Mouse (Mus musculus) regulatory T cell (primary cell): ENCODE measurements around the gene Akt3.

Experiments used
- in situ Hi-C: fragments of 300-600 bp; cut with MboI, MseI; formaldehyde crosslinking; loops from one replicate; pipeline ENCODE4 v1.15.1; 2025; ENCODE audit warnings: high pct_unique_total_duplicates

Gene Akt3

DNA sequence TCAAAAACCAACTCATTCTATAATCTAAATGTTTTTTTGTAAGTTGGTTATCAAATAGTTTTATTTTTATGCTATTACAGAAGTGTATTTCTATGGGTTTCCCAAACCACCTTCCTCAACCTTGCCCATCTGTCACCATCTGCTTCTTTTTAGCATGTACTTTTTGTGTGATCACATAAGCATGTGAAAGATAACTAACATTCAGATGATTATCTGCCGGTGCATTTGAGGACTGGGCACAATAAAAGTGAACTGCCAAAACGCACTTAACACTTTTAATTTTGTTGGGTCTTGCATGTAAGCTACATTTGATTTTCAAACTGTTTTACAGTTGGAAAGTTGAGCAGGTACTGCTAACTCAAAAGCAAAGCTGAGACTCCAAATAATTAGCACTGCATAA, 203.1 kb downstream of the Akt3 start:
- in situ Hi-C loops: no loop called here

DNA sequence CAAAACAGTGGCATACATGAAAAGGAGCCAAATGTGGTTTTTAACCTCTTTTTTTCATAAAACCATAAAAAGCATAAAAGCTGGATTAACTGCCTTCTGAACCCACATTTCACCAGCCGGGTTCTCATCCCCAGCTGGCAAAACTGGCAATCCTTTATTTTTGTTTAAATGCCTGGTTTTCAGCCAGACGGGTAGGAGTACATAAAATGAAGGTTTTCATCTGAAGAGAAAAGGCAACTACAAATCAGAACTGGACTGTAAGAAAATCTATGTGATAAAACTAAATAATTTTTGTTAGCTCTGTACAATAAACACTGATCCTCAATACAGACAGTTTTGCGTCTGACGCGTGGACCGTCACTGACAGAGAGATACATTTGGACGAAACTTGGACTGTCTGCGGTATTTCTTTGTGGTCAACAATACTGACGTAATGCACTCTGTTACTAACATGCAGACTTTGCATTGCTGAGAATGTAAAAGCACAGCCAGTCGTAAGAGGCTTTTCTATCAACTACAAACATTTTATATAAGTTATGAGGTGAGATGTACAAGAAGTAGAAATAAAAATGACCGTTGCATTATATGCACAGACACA, 206.5 kb downstream of the Akt3 start:
- in situ Hi-C loops: no loop called here

DNA sequence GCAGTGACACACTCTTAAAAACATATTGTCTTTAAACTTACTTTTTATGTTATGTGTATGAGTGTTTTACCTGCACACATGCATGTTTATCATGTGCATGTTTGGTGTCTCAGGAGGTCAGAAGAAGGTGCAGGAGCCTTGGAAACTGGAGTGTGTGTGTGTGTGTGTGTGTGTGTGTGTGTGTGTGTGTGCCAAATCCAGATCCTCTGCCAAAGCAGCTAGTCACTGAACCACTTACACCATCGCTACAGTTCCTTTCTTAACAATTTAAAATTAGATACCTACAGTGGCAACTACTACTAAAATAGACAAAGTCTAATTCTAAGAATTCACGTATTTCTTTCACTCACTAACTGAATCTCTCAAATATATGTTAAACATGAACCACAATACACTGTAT, 209.2 kb downstream of the Akt3 start:
- in situ Hi-C loops: no loop called here

DNA sequence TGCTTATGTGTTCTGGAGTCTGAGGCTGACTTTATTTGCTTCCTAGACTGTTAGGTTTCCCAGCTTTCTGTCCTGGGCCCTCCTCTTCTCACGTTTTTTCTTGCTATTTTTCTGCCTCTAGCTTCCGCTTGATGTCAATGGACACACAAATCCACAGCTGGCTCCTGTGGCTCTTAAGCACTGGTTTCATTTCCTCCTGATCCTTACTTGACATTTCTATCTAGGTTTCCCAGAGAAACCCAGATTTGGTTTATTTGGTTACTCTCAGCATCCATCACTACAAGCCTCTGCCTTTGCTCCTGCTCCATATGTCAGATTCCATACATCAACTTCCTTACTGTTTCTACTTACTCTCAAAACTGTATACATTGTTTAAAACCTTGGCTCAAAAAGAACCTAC, 211.0 kb downstream of the Akt3 start:
- in situ Hi-C loops: no loop called here

DNA sequence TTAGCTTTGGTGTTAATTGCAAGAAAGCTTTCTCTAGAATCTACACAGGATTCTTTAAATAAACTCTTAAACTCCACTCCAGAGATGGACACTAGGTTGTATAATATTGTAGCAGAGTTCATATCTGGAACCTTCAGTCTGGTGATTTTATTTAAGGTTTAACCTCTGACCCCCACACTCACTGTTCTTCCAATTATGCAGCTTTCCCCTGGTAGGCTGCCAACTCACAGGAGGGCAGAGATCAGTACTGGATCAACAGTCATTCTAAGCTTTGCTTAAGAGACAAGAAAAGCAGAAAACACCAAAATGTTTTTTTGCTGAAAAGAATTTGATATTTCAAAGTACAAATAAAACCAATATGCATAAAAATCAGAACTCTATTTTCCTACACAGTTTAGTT, 212.1 kb downstream of the Akt3 start:
- in situ Hi-C loops: no loop called here

DNA sequence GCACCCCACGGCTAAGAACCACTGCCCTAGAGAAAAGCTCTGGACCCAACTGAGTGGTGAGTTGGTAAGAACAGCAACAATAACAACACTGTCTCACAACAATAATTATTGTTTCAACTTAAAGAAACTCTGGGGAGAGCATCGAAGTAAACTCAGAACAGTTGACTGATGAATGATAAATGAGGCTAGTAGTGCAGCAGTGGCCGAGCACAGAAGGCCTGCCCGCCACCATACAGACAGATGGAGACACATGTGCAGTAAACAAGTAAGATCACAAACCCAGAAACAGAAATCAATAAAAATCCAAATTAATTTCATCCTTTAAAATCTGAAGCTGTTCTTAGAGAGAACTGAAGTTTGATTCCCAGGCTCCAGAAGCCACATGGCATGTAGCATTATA, 217.9 kb downstream of the Akt3 start:
- in situ Hi-C loops: no loop called here

DNA sequence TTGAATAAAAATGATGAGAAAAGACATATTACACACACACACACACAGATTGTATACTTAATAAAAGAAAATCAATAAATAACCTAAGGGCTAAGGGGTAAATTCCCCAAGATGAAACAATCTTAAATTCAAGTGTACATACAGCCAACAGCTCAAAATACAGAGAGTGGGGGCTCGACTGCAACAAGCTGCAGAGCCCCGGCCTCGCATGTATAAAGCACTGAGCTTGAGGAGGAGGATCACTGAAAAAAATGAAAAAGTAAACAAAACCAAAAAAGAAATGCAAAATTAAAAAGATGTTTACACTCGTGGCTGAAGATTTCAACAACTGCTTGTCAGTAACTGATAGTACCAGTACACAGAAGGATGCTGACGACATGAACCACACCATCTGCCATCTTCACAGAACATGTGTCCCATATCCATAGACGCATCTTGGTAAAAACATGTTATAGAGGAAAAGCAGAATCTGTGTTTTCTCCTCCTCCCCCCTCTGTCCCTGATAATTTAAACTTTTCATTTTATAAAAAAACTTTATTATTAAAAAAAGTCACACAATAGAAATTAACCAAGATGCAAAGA, 218.8 kb downstream of the Akt3 start:
- in situ Hi-C loops: no loop called here

DNA sequence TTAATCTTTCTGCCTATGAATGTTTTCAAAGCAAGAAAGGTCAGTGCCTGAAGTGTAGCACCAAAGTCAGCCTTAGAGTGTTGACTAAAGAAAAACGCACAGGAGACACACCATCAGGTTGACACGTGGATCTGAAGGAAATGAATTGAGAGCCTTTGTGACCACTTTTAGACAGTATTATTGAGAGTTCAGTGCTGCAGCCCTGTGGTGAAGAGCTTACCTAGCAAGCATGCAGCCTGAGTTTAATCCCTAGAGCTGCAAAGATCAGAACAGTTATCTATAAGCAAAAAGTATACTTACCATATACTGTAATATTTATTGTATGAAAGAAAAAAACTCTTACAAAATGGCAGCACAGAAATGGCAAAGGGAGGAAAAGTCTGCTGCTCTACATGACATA, 219.6 kb downstream of the Akt3 start:
- in situ Hi-C loops: no loop called here

DNA sequence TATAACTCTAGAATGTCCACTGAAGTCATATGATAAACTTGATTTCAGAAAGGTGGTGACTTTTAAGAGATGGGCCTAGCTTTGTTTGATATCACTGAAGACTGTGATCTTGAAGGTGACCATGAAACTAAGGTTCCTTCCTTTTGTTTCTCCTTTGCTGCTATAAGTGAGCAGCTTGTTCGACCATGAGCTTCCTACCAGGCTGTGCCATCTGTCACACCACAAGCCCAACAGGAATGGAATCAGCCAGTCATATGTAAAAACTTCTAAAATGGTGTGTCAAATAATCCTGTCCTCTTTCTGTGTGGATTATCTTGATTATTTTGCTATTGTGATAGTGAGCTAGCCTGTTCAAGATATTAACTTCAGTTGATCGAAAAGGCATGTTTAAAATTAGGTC, 222.5 kb downstream of the Akt3 start:
- in situ Hi-C loops: no loop called here

DNA sequence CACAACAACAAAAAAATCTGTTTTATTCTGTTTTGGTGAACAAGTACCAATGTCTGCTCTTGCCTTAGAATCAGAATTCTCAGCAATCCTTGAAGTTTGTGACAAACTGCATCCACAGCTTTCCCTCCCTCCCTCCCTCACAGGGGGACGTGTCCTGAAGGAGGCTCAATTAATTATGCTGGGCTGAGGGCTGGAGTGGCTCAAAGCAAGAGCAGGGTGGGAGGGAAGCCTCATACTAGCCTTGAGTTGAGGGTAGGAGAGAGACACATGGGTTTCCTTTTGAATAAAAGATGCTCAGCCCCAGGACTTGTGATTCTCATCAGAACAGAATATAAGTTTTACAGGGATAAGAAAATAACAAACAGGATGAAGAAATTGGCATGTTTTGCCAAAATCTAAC, 225.8 kb downstream of the Akt3 start:
- in situ Hi-C loops: no loop called here

DNA sequence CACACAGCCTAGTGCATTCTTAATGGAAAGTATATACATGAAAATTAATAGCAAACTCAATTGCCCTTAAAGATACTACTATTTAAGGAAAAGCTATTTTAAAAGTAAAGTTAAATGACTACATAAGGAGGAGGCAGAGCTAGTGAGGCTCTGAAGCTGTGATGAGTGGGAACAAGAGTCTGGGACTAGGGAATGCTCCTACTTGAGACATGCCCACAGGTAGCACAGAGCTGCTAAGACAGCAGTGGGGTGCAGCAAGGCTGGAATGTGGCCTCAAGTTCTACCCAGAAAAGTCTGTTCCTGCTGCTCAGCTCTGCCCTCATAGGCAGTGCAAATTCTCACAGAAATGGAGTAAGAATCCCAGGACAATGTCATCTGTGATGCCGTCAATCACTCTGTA, 226.8 kb downstream of the Akt3 start:
- in situ Hi-C loops: no loop called here

DNA sequence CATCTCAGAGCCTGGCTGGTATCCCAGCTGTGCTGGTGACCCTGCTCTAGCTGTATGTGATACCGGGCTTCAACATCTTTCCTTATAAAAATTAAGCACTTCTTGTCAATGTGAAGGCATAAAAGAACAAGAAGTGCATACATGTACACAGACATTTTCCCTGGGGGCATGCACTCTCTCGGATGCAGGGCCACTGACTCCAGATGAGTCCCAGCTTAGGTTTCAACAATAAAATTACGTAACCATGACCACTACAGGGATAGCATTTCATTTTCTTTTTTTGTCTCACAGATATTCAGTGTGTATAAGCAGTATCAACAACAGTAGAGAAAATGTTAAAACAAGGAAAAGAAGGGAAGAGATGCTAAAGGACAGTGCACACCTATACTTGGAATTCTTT, 227.3 kb downstream of the Akt3 start:
- in situ Hi-C loops: no loop called here

DNA sequence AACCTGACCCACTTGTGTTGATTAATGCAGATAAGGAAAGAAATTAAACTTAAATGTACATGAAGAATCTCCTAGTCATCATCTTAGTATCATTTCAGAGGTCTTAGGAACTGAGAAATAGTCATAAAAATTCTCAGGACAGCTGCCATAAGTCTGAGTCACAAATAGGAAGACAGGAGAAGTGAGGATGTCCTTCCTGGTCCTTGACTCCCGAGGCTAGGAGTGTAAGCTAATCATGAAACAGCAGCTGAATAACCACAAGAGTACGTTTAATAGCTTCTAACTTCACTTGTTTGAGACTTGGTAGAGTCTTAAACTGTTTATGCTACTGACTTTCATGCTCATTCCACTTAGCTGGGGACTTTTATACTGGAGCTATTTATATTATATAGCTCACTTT, 229.0 kb downstream of the Akt3 start:
- in situ Hi-C loops: no loop called here

DNA sequence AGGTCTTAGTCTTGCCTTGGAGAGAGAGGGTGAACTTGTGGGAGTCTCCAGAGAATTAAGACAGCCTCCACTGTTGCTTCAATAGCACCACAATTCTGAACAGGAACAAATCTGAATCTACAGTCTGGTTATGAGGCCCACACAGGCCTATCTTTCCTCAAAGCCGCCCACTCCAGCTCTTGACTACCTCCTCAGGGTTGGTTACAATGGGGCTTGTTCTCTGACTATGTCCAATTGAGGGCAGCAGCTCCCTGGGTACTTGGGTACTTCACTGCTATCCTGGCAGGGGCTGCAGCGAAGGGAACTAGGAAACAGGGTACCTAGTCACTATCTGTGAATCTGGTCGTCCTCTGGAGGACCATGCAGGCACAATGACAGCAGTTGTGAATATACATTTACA, 230.3 kb downstream of the Akt3 start:
- in situ Hi-C loops: no loop called here

DNA sequence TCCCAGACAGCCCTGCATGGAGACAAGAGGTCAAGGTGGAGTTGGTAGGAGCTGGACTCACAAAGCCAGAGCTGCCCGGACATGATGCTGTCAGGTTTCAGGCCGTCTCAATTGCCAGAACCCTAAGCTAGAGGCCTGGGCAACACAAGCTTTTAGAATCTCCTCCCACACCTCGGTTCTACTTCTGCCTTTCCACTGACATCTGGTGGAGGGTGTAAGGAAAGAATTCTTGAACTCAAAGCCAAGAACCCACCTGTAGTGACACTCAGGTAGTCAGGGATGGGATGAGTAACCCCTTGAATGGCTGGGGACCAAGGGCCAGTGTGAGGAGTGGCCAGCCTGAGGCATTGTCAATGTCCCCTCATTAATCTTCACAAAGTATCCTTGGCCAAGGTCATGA, 235.3 kb downstream of the Akt3 start:
- in situ Hi-C loops: no loop called here

DNA sequence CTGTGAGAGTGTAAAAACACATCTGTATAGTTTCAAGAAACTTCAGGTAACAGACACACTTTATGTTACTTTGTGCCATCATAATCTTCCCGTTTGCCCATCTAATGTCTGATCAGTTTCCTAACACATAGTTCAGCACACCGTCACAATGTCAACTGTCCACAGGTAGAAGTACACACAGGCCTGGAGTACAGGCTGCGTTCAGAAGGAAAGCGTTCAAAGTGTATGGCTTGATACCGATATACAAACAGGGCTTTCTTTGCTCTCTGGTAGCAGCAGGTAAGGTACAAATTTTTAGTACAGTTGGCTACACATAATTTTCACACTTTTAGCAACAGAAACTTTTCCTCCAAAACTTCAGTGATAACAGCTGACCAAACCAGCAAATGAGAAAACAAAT, 238.3 kb downstream of the Akt3 start:
- in situ Hi-C loops: no loop called here

DNA sequence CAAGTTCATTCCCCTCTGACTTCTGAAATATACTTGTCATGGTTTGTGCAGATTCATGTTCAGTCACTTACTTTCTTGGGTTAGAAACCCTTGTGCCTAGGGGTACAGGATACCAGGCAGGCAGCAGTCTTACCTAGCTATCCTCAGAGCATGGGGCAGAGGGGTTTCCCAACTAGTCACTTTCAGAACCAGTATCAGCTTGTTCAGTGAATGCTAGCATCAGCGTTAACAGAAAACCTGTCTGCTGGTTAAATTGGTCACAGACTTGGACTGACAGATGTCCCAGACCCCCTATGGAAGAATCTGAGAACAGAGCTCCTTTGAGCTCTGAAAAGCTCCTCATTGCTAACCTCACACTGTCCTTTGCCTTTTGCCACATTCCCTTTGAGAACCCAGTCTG, 239.3 kb downstream of the Akt3 start:
- in situ Hi-C loops: no loop called here

DNA sequence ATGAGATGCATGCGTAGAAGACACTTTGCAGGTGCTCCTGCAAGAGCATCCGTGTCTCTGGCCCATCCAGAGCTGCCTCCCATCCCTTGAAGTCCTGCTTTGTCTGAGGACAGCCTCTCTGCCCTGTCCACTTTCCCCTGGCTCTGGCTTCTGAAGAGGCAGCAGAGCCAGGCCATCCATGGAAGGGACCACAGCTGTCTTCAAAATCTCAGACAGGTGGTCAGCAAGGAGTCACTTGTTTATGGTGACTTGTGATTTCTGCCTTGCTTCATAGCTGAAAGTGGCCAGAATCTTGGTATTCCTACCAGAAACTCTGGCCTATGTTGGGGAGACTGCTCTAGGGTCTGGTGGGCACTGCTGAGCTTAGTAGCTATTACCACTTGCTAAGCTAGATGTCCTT, 241.3 kb downstream of the Akt3 start:
- in situ Hi-C loops: no loop called here

DNA sequence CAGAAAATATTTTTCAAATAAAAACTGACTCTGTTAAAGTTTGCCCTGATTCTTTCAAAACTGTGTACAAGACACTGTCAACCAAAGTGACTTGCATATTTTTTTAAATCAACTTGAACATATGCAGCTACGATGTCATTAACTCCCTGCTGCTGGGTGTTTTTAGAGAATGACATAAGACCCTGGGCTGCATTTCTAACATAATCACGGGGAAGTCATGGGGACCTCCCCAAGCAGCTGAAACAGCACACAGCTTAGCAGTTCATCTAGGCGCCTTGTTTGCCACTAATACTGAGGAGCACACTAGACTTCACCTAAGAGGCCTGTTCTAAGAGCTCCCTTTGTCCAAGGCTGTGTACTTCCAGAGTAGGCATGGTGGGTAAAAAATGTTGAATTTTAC, 242.1 kb downstream of the Akt3 start:
- in situ Hi-C loops: no loop called here

DNA sequence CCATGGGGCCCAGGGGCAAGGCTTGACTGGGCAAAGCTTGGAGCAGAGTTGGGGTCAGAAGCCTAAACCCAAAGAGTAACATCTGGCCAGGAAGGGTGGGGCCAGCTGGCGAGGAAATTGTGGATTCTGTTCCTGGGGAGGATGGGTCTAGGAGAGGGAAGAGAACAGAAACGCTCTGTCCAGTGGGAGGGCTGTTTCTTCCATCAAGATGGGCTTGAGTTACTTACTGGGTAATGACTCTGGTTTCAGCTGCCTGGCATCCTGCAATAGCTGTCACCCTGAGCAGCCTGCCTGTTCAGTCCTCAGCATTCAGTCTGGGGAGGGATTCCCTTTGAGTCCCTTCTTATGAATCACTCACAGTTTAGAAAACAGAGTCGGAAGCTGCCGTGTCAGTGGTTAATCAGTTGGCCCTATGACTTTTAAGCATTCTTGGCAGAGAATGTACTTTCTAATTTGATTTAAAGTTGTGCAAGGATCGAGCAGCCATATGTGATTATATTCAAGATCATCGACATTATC, 243.0 kb downstream of the Akt3 start:
- in situ Hi-C loops: no loop called here

DNA sequence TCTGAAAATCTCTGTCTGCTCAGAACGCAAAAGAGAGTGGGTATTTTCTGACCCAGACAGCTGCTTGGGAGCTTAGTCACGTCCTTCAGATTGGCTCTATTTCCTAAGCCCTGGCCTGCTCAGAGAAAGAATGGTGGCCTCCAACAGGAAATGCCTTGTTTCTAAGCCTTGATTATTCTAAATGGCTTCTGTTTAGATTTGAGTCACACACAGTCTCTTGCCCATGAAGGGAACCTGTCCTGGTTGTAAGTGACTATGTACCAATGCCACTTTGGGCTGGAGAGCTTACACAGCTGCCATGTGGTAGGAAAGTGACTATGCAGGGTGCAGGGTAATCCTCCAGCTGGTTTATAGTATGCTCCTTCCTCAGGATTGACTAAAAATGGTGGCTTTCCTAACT, 243.7 kb downstream of the Akt3 start:
- in situ Hi-C loops: no loop called here

DNA sequence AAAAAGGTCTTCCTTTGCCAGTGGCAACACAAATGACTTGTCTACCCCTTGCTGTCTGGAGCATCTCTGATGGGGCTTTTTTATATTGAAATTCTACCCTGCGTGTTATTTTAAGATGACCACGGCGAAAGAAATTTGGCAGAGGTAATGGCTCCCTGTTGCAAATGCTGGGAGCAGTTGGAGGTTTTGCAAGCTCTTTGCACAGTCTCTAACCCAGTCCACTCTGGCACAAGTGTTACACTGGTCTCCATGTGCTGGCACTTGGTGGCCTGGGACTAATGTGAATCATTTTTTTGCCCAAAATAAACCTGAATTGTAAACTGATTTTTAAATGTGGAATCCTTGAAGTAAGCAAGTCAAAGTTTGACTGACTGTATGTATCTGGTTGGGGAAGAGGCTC, 244.2 kb downstream of the Akt3 start:
- in situ Hi-C loops: no loop called here

DNA sequence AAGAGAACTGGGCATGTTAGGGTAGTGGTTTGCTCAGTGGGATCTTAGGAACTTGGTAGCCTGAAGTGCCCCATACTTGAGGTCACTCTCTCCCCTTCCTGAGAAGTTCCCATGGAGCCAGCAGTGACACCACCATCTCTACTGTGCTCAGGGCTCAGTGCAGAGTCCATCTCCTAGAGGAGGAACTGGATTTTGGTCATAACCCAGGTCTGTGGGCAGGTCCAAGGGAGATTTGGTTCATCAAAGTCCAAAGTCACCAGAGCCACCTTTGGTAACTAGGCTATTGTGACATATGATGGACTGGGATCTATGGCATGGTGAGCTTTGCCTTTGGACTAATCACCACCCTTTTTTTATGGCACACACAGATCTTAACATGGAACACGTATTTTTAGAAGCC, 244.7 kb downstream of the Akt3 start:
- in situ Hi-C loops: no loop called here

DNA sequence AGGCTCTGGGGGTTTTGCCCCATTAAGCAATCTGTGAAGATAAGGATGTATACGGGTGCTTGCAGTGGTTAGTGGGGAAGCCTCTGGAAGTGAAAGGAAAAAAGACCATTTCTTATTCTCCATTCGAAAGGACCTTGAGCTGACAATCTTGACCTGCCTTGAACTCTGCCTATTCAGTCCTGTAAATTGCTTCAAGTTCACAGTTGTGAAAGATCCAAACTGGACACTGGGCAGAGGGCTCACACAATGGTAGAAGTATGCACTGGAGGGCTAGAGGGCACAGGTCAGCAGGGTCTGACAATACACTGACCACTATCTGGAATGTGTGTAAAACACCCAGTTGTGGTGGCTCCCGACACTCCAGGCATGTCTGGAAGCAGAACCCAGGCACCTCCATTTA, 245.2 kb downstream of the Akt3 start:
- in situ Hi-C loops: no loop called here
